Mouse (Mus musculus) thymus, postnatal 10 days (tissue): Measurements from ENCODE around the gene Ypel5.

Experiments used
- DNase-seq, 2 experiments: peaks; one replicate each; pipeline ENCODE4 v3.0.0; 2021; ENCODE audit warnings: low spot score in 2 of 2

Ypel5 gene

DNA sequence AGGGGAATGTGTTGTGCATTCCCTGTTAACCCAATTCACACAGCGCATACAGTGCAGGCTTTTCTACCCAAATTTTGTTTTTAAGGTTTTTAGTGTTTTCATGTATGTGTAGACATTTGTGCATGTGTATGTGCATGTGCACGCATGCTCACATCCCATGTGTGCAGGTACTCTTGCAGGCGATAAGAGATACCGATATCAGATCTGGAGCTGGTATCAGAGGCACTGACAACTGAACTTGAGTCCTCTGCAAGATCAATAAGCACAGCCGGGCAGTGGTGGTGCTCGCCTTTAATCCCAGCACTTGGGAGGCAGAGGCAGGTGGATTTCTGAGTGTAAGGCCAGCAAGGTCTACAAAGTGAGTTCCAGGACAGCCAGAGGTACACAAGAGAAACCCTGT is 8.1 kb downstream of the Ypel5 start:
- no peak for DNase-seq

DNA sequence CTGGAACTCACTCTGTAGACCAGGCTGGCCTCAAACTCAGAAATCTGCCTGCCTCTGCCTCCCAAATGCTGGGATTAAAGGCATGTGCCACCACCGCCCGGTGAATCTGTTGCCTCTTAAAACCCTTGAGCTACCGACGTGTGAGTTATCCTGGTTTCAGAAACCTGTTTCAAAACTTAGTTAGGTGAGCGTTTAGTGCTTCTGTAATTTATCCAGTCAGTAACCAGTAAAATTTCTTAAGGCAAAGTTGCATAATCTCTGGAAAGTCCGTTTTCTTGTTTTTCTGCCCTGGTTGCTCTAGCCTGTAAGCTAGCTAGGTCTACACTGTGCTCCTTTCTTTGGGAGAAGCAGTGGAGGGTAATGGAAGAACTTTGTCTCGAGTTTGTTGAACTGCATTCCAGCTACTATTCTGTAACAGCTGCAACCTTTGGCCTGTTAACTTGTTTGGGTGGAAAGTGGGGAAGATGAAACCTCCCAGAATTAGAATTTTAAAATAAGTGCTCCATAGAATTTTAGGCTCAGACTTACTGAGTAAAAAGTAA is 8.8 kb downstream of the Ypel5 start:
- no peak for DNase-seq

DNA sequence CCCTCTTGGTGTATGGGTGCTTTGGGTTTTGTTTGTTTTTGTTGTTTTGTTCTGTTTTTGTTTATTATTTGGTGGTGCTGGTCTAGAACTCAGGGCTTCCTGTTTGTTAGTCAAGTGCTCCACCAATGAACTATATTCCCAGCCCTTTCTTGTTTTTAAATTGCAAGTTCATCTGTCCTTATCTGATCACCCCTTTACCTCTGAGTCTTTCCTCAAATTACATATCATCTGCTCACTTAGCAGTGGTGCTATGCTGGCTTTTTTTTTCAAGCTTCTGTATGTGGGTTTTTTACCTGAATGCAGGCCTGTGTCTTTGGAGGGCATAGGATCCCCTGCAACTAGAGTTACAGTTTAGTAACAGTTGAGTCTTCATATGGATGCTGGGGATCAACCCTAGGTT is 9.3 kb downstream of the Ypel5 start:
- DNase-seq = no peak

DNA sequence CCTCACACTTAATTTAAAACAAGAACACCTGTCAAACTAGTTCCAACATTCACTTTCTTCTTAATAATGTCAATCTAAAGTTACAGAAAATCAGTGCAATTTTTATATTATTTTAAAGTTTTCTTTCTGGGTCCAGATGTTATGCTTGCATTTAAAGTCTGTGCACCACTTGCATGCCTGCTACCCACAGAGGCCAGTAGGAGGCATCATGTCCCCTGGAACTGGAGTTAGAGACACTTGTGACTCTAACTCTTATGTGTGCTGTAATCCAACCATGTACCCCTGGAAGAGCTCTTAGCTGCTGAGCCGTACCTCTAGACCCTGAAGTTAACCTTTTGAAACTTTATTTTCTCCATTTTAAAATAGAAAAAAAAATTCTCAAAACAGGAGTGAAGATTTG is 19.0 kb downstream of the Ypel5 start:
- no peak for DNase-seq

DNA sequence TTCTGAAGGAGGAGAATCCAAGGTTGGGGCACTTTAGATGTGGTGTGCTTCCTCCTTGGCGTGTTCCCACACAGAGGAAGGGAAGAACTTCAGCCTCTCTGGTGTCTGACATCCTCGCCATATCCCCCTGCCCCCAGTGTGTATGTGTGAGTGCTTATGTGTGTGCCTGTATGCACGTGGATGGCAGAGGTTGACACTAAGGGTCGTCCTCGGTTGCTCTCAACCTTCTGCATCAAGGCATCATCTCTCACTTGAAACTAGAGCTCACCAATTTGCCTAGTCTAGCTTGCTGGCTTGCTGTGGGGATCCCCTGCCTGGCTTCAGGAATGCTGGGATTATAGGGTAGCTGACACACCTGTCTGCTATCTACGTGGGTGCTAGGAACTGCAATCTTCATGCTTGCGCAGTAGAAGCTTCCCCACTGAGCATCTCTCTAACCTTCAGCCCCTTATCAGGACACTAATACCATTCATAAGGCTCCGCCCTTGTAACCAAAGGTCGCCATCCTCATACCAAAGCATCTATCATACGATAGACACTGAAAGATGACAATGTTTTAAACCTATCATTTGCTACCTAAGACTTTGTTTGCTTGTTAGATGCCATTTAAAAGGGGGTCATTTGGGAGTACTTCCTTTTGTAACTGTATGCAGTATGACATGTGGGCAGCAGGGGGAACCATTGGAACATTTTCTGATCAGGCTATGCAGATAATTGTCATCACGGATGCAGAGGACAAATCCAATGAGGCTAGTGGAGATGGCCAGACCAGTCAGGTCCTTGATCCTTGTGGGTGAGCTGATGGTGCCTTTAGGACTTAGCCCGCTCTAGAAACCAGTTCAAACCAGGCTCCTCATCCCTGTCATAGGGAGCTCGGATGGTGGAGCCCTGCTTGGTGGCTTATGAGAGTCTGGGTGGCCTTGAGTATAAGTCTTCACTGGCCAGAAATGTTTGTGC is 21.7 kb downstream of the Ypel5 start:
- peak; percentile 31 to 65 for DNase-seq

DNA sequence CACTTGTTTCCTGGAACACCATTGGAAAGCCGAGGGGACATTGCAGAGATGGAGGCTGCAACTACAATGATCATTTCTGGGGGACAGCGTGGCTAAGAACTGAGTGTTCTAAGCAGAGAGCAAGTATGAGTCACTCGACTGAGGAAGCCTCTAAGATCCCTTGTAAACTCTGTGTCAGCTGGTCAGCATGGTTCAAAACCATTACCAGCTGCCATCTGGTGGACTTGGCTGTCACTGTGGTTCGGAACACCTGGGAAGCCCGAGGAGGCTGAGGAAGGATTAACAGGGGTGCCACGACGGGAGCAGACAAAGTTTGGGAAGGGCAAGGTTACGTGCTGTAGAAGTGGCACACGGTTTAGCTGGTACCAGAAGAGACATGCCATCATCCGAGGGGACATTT is 27.0 kb downstream of the Ypel5 start:
- no peak for DNase-seq

DNA sequence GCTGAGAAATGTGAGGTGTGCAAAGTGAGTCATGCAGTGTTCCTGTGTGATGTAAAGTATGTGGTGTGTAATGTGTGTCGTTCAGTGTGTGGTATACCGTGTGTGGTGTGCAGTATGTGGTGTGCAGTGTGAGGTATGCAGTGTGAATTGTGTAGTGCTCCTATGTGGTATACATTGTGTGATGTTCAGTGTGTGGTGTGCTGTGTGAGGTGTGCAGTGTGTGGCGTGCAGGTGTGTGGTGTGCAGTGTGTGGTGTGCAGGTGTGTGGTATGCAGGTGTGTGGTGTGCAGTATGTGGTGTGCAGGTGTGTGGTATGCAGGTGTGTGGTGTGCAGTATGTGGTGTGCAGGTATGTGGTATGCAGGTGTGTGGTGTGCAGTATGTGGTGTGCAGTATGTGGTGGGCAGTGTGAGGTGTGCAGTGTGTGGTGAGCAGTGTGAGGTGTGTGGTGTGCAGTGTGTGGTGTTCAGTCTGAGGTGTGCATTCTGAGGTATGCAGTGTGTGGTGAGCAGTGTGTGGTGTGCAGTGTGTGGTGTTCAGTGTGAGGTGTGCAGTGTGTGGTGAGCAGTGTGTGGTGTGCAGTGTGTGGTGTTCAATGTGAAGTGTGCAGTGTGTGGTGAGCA is 30.5 kb downstream of the Ypel5 start:
- no peak for DNase-seq

DNA sequence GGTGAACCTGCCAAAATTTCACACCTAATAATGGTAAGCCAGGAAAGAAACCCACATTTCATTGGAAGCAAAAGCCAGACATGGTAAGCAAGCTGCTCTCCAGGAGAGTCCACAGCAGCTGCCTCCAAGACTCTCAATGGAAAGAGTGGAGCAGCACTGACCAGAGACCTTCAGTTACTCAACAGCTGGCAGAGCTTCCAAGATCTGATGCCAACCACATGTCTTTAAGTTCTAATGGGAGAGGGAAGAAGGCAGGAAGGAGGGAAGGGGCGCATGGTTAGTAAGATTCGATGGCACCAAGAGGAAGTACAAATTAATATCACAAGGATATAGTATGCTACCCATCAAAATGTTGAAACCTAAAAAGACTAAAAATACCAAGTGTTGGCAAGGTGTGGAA is 31.9 kb downstream of the Ypel5 start:
- no peak for DNase-seq

DNA sequence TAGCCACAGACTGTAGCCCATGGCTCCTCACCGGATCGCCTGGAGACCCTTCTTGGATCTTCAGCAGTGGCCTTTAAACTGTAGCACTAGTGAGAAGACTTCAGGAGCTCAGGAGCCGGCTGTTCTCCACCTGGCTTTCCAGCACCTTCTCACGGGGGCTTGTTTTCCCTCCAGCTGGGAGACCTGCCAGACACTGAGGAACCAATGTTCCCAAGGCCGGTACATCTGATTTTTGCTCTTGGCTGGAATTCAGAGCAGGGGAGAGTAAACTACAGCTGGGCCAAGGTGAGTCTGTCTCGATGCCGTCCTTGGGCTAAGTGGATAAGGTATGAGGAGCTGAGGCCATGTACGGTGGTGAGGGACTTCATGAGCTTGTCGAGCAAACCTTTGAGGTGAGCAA is 42.7 kb downstream of the Ypel5 start:
- no peak for DNase-seq

DNA sequence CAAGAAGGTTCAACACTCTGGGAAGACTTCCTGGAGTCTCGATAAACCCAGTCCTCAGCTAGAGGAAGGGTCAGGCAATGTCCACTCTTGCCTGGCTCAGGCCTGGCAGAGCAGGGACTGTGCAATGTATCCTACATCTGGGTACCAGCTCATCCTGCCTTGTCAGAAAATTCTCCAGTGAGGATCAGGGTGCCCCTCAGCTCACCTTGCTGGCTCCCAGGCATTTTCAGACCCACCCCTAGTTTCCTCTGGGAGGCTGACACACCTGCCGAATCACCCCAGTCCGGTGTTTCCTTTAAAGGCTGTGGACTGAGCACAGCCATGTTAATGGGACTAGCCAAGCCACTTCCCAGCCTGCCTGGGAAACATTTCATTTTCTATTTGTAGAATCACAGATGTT is 43.9 kb downstream of the Ypel5 start:
- no peak for DNase-seq

DNA sequence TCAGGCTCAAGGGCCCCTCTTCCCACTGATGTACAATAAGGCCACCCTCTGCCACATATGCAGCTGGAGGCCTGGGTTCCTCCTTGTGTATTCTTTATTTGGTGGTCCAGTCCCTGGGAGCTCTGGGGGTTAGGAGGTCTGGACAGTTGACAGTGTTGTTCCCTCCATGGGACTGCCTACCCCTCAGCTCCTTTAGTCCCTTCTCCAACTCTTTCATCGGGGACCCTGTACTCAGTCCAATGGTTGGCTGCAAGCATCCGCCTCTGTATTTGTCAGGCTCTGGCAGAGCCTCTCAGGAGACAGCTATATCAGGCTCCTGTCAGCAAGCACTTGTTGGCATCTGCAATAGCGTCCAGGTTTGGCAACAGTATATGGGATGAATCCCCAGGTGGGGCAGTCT is 44.8 kb downstream of the Ypel5 start:
- no peak for DNase-seq

DNA sequence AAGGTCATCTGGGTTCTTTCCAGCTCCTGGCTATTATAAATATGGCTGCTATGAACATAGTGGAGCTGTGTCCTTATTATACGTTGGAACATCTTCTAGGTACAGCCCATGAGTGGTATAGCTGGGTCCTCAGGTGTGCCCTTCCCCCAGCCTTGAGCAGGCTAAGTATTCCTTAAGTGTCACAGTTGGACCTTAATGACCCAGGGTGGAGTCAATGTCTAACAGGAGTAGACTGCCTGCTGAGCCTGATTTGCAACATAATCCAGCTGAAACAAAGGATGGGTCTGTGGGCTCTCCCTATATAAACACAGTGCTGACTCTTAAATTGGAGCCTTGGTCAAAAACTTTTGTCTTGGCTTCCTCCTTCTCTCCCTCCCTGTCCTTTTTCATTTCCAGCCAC is 45.6 kb downstream of the Ypel5 start:
- no peak for DNase-seq

DNA sequence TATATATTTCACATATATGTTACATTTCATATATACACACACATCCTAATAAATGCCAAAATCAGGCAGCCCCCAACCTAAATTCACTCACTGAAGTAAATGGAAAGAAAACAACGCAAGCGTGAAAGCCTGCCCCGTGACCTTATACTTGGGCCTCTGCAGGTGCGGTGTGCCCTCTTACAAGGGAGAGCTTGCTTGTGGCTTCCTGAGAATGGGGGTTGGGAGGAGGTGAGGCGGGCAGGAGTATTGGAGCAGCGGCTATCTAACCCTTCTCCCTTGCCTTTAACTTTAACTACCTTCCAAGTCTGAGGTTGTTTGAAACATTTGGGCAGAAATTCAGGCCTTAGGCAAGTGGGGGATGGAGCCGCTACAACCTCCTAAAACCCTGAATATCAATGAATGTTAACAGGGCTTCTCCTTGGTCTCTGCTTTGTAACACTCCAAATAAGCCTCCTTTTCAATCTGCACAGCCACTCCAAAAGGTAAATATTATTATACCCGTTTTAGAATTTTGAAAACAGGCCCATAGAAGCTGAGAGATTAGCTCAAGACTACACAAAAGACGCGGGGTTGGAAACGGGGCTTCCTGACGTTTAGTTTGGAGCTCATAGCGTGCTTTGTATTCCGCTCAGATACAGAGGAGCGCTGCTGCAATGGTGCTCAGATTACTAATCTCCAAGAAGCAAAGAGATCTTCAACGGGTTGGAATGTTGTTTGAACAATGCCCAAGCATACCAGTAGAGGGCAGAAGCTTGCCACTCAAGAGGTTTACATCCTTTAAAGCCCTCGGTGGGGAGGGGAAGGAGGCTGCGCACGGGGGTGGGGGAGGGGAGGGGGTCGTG is 53.5 kb downstream of the Ypel5 start:
- peak; percentile 77 to 84 for DNase-seq

DNA sequence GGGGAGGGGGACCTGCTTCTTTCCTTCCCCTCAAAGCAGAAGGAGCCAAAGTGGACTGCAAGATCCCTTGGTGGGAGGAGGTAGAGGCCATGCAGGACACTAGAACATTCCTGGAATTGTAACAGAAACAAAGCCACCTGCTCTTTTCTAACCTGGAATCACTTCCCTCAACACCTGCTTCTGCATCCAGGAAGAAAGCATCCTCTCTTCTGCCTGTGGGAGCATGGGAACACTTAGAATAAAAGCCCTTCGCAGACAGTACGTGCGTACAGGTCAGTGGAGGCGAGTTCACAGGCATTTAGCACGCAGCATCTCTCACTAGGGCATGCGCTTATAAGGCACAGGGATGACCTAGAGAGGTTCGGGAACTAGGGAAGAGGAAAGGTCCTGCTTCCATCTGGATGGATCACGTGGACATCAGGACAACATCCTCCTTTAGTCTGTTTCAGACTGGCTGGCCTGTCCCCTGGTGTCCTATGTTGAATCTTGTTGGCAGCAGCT is 54.2 kb downstream of the Ypel5 start:
- no peak for DNase-seq

DNA sequence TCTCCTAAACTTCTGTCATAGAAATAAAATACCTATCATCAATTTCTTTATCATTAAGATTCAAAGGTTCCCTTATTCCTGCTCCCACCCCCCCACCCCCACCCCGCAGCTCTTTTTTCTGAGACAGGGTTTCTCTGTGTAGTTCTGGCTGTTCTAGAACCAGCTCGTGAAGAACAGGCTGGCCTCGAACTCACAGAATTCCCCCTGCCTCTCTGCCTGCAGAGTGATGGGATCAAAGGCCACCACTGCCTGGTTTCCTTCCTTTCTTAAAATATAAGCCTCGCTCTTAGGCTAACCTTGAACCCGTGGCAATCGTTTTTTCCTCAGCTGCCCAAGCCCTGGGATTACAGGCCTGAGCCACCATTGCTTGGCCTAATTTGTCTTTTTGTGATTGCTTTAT is 55.3 kb downstream of the Ypel5 start:
- DNase-seq = no peak

DNA sequence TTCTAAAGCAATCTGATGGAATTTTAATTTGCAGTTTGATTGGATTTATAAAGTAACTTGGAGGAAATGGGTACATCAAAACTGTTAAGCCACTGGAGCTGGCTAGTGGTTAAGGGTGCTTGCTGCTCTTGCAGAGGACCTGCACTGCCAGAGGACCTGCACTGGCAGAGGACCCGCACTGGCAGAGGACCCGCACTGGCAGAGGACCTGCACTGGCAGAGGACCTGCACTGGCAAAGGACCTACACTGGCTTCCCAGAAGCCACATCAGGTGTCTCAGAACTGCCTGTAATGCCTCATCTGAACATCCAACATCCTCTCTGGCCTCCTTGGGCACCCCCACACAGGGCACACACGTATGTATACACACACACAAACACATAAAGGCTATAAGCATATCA is 59.3 kb downstream of the Ypel5 start:
- DNase-seq = no peak

DNA sequence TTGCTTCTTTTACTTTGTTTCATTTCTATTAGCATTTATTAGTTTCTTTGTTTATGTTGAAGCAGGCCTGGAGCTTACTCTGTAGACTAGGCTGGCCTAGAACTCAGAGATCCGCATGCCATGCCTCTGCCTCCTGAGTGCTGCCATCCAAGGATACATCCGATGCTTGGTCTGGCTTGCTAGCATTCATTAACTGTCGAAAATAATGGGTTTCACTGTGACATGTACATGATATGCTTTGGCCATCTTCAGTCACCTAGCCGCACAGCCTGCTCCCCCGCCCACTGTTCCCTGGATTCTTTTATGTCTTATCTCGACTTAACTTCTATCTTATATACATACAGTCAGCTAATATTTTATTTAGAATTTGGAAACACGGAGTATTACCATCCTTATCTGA is 60.8 kb downstream of the Ypel5 start:
- no peak for DNase-seq

DNA sequence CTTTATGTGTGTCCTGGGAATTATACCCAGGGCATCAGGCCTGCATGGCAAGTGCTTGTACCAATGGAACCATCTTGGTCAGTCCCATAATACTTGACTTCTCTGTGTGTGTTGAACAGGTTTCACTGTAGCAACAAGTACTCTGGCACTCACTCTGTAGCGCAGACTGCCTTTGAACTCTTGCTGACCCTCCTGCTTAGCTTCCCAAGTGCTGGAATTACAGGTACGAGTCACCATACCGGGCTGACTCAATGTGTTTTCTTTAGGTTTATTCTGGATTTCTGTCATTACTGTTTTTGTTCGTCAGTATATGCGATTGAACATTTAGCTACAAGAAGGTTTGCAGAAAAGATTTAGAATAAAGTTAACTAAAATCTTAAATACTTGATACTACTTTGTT is 61.7 kb downstream of the Ypel5 start:
- no peak for DNase-seq

DNA sequence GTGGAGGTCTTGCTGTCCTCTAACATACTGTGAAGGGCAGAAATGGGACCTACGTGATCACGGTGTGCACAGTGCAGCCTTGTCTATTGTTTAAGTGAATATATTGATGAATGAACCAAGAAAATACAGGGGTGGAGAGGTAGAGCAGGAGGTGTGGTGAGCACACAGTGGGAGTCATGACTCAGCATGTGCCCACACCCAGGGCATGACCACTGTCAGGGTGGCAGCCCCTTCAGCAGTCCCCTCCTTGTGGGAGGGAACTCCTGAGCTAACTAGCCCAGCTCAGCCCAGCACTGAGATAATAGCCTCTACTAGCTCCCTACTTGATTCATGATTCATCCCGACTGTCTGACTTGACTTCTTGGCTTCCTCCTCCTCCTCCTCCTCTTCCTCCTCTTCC is 62.5 kb downstream of the Ypel5 start:
- DNase-seq = no peak
